Comparison of ENCODE assay signal across 29 mouse cellular contexts in the genomic region with DNA sequence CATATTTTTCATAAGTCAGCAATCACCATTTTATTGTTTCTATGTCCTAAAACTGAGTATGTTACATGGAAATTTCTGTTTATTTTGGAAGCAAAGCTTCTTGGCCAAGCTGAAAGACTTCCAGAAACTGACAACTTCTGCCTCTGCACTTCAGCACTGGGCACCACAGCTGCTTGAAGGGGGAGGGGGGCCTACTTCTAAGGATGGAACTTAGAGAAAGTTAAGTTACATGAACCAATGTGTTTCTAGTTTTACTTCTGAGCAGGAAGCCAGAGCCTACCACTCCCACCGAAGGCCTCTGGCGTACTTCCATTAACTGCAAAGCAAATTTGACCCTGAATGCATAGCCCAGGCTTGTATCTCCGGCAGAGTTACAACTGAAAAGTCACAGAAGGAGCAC.
DNase-seq lines count a peak whose midpoint lies in the region; ATAC-seq and TF ChIP-seq lines count a peak whose summit lies in the region.
"Had no signal": no experiment of that assay in that cellular context is flagged by ENCODE, and none has a peak within 500 bp of the region (broad histone marks: within the 10 kb centered on the region; RNA-seq: fewer than 3 reads in every experiment).

No protein-coding gene starts in this region.

- ATAC-seq in embryonic facial prominence, embryonic 14.5 days (ENCODE audit: low read depth) = no peak
- ATAC-seq in kidney, embryonic 15.5 days (replicated peaks; ENCODE audit: low FRiP score) = 0 out of 2 replicates have a peak, but pooled peaks have one; percentile 46
- peak; percentile 62; the same call in 1 of the 2 replicates for ATAC-seq in lung, embryonic 14.5 days (ENCODE audit: insufficient read depth)
- no peak for ATAC-seq in liver, postnatal 0 days
- ATAC-seq: activated CD4-positive, CD25-positive, alpha-beta regulatory T cell, adult 4 months; forebrain, embryonic 15.5 days; hindbrain, postnatal 0 days; intestine, embryonic 15.5 days; liver, embryonic 12.5 days; midbrain, embryonic 13.5 days had no signal

- peaks cover 4% of the 10 kb centered on the region; the same call in 1 of the 2 replicates for H3K4me1 ChIP-seq in embryonic facial prominence, embryonic 14.5 days (ENCODE audit: control insufficient read depth, insufficient read depth, low read length)
- H3K4me1 ChIP-seq in embryonic facial prominence, embryonic 10.5 days = no peaks in the 10 kb centered on the region
- H3K4me1 ChIP-seq in kidney, embryonic 15.5 days = no peaks in the 10 kb centered on the region
- 0 out of 2 replicates have a peak, but pooled peaks cover 3% of the 10 kb centered on the region for H3K4me1 ChIP-seq in lung, embryonic 14.5 days (ENCODE audit: insufficient read depth)
- H3K4me1 ChIP-seq in embryonic fibroblast, embryonic 13.5 days (ENCODE audit: control insufficient read depth, insufficient read depth, low read length) = no peaks in the 10 kb centered on the region; the same call in 1 of the 2 replicates
- no peaks in the 10 kb centered on the region for H3K4me1 ChIP-seq in liver, postnatal 0 days (ENCODE audit: insufficient read depth)
- H3K4me1 ChIP-seq: forebrain, embryonic 10.5 days; forebrain, embryonic 15.5 days; hindbrain, embryonic 12.5 days; intestine, embryonic 15.5 days; liver, embryonic 12.5 days; megakaryocyte, embryonic 14.5 days; midbrain, embryonic 13.5 days; neural tube, embryonic 13.5 days had no signal

- DNase-seq in embryonic facial prominence, embryonic 14.5 days (ENCODE audit: low spot score) = peak; percentile 47
- no peak for DNase-seq in embryonic facial prominence, embryonic 10.5 days (ENCODE audit: low spot score)
- no peak for DNase-seq in kidney, adult 9 months
- peak; percentile 59 for DNase-seq in lung, embryonic 14.5 days
- no peak for DNase-seq in lung, adult 18-20 months
- DNase-seq in liver, postnatal 0 days = no peak
- DNase-seq: adrenal gland, adult 2 months; adrenal gland, postnatal 36 days; cerebellum, adult 2 months; cerebellum, postnatal 14 days; heart, adult 2 months; kidney, postnatal 10 days; left cerebral cortex, postnatal 4 days; thymus, adult 2 months; thymus, postnatal 4 days had no signal

- no peak overlapping the region for H3K4me2 ChIP-seq in embryonic facial prominence, embryonic 14.5 days (ENCODE audit: low read depth, low read length)
- no peak overlapping the region for H3K4me2 ChIP-seq in kidney, embryonic 15.5 days
- no peak overlapping the region for H3K4me2 ChIP-seq in lung, embryonic 14.5 days
- H3K4me2 ChIP-seq in liver, postnatal 0 days (ENCODE audit: low read depth, low read length) = no peak overlapping the region
- H3K4me2 ChIP-seq: forebrain, embryonic 15.5 days; hindbrain, embryonic 12.5 days; intestine, embryonic 15.5 days; liver, embryonic 12.5 days; midbrain, embryonic 13.5 days; neural tube, embryonic 13.5 days had no signal

- no peak for TF ChIP-seq CTCF in lung, embryonic 14.5 days (IDR thresholded peaks at IDR 0.05; ENCODE audit: low read depth)
- no peak for TF ChIP-seq CTCF in embryonic fibroblast, embryonic 13.5 days (IDR thresholded peaks at IDR 0.05; ENCODE audit: borderline replicate concordance, insufficient read depth, low read length)
- no peak for TF ChIP-seq CTCF in liver, postnatal 0 days (IDR thresholded peaks at IDR 0.05; ENCODE audit: low read depth)

- H3K9ac ChIP-seq in embryonic facial prominence, embryonic 14.5 days (ENCODE audit: low read depth, low read length) = no peak overlapping the region
- no peak overlapping the region for H3K9ac ChIP-seq in kidney, embryonic 15.5 days
- no peak overlapping the region for H3K9ac ChIP-seq in lung, embryonic 14.5 days
- H3K9ac ChIP-seq in liver, postnatal 0 days (replicated peaks) = no peak overlapping the region
- H3K9ac ChIP-seq: forebrain, embryonic 15.5 days; hindbrain, embryonic 12.5 days; intestine, embryonic 15.5 days; liver, embryonic 12.5 days; midbrain, embryonic 13.5 days; neural tube, embryonic 13.5 days had no signal

- 48% methylated on average over 3 of the region's 3 CpGs for WGBS in embryonic facial prominence, embryonic 14.5 days
- 86% methylated on average over 3 of the region's 3 CpGs for WGBS in embryonic facial prominence, embryonic 10.5 days
- WGBS in kidney, embryonic 15.5 days = 50% methylated on average over 3 of the region's 3 CpGs
- 49% methylated on average over 3 of the region's 3 CpGs for WGBS in lung, embryonic 14.5 days
- 71% methylated on average over 3 of the region's 3 CpGs for WGBS in liver, postnatal 0 days (ENCODE audit: insufficient replicate concordance)

- H3K27me3 ChIP-seq in embryonic facial prominence, embryonic 14.5 days (replicated peaks; ENCODE audit: control insufficient read depth, insufficient read depth, low read length) = no peaks in the 10 kb centered on the region
- H3K27me3 ChIP-seq in embryonic facial prominence, embryonic 10.5 days (replicated peaks; ENCODE audit: low read depth, poor library complexity, severe bottlenecking) = no peaks in the 10 kb centered on the region
- H3K27me3 ChIP-seq in kidney, embryonic 15.5 days = no peaks in the 10 kb centered on the region
- no peaks in the 10 kb centered on the region for H3K27me3 ChIP-seq in lung, embryonic 14.5 days (ENCODE audit: insufficient read depth, low read length)
- no peaks in the 10 kb centered on the region for H3K27me3 ChIP-seq in liver, postnatal 0 days (ENCODE audit: insufficient read depth, low read length)
- H3K27me3 ChIP-seq: CH12.LX; forebrain, embryonic 15.5 days; hindbrain, embryonic 12.5 days; intestine, embryonic 15.5 days; liver, embryonic 12.5 days; megakaryocyte, embryonic 14.5 days; midbrain, embryonic 13.5 days; neural tube, embryonic 13.5 days had no signal

- no peaks in the 10 kb centered on the region for H3K9me3 ChIP-seq in embryonic facial prominence, embryonic 14.5 days (ENCODE audit: control insufficient read depth, low read length)
- H3K9me3 ChIP-seq in embryonic facial prominence, embryonic 10.5 days = no peaks in the 10 kb centered on the region
- H3K9me3 ChIP-seq in kidney, embryonic 15.5 days (replicated peaks) = no peaks in the 10 kb centered on the region
- H3K9me3 ChIP-seq in lung, embryonic 14.5 days (ENCODE audit: low read depth, low read length) = no peaks in the 10 kb centered on the region
- no peaks in the 10 kb centered on the region for H3K9me3 ChIP-seq in liver, postnatal 0 days (ENCODE audit: low read length)
- H3K9me3 ChIP-seq: forebrain, embryonic 10.5 days; forebrain, embryonic 15.5 days; hindbrain, embryonic 12.5 days; intestine, embryonic 15.5 days; liver, embryonic 12.5 days; megakaryocyte, embryonic 14.5 days; midbrain, embryonic 13.5 days; neural tube, embryonic 13.5 days had no signal

- H3K36me3 ChIP-seq in embryonic facial prominence, embryonic 14.5 days (ENCODE audit: control insufficient read depth, insufficient read depth, low read length) = no peaks in the 10 kb centered on the region
- no peaks in the 10 kb centered on the region for H3K36me3 ChIP-seq in embryonic facial prominence, embryonic 10.5 days (replicated peaks)
- no peaks in the 10 kb centered on the region for H3K36me3 ChIP-seq in kidney, embryonic 15.5 days
- no peaks in the 10 kb centered on the region for H3K36me3 ChIP-seq in lung, embryonic 14.5 days (ENCODE audit: insufficient read depth)
- no peaks in the 10 kb centered on the region for H3K36me3 ChIP-seq in liver, postnatal 0 days (replicated peaks; ENCODE audit: insufficient read depth, low read length)
- H3K36me3 ChIP-seq: forebrain, embryonic 10.5 days; forebrain, embryonic 15.5 days; hindbrain, embryonic 12.5 days; intestine, embryonic 15.5 days; liver, embryonic 12.5 days; midbrain, embryonic 13.5 days; neural tube, embryonic 13.5 days had no signal

- H3K4me3 ChIP-seq in embryonic facial prominence, embryonic 14.5 days (ENCODE audit: low read depth, low read length) = no peak overlapping the region
- H3K4me3 ChIP-seq in embryonic facial prominence, embryonic 10.5 days = no peak overlapping the region
- H3K4me3 ChIP-seq in kidney, embryonic 15.5 days (replicated peaks) = no peak overlapping the region
- H3K4me3 ChIP-seq in lung, embryonic 14.5 days (ENCODE audit: low read depth, low read length) = no peak overlapping the region
- no peak overlapping the region for H3K4me3 ChIP-seq in embryonic fibroblast, embryonic 13.5 days (ENCODE audit: insufficient read depth, low read length)
- no peak overlapping the region for H3K4me3 ChIP-seq in liver, postnatal 0 days (ENCODE audit: low read depth, low read length)
- H3K4me3 ChIP-seq: forebrain, embryonic 10.5 days; forebrain, embryonic 15.5 days; heart, adult 2 months; hindbrain, embryonic 12.5 days; intestine, embryonic 15.5 days; layer of hippocampus, adult 2 months; liver, embryonic 12.5 days; megakaryocyte, embryonic 14.5 days; midbrain, embryonic 13.5 days; neural tube, embryonic 13.5 days had no signal

- no peak for TF ChIP-seq POLR2A in embryonic fibroblast, embryonic 13.5 days (IDR thresholded peaks at IDR 0.05; ENCODE audit: low read depth, low read length)

- H3K27ac ChIP-seq in embryonic facial prominence, embryonic 14.5 days (replicated peaks; ENCODE audit: low read depth, low read length) = no peak overlapping the region
- H3K27ac ChIP-seq in embryonic facial prominence, embryonic 10.5 days (replicated peaks) = no peak overlapping the region
- peak overlapping the region; percentile 48; the same call in 1 of the 2 replicates for H3K27ac ChIP-seq in kidney, embryonic 15.5 days
- peak overlapping the region; percentile 38; the same call in 1 of the 2 replicates for H3K27ac ChIP-seq in lung, embryonic 14.5 days (ENCODE audit: low read depth)
- H3K27ac ChIP-seq in embryonic fibroblast, embryonic 13.5 days (ENCODE audit: insufficient read depth, low read length) = peak overlapping the region; percentile 12; the same call in 1 of the 2 replicates
- H3K27ac ChIP-seq in liver, postnatal 0 days (ENCODE audit: low read depth) = no peak overlapping the region
- H3K27ac ChIP-seq: forebrain, embryonic 10.5 days; forebrain, embryonic 15.5 days; heart, adult 2 months; hindbrain, embryonic 12.5 days; hindbrain, postnatal 0 days; intestine, embryonic 15.5 days; layer of hippocampus, adult 2 months; liver, embryonic 12.5 days; midbrain, embryonic 13.5 days; neural tube, embryonic 13.5 days had no signal

- no peak for TF ChIP-seq EP300 in liver, postnatal 0 days (IDR thresholded peaks at IDR 0.05; ENCODE audit: low read depth)

Comparison
In these comparisons a context has a peak if more than half of its experiments do, and no peak if none do; other contexts are left out.
1. DNase-seq: peak in embryonic facial prominence, embryonic 14.5 days (single experiment) and lung, embryonic 14.5 days (single experiment); none in embryonic facial prominence, embryonic 10.5 days (single experiment), kidney, adult 9 months (single experiment), lung, adult 18-20 months (0 of 2) and liver, postnatal 0 days (single experiment).
2. ATAC-seq: peak in kidney, embryonic 15.5 days (single experiment) and lung, embryonic 14.5 days (single experiment); none in embryonic facial prominence, embryonic 14.5 days (single experiment) and liver, postnatal 0 days (single experiment).
3. H3K27ac ChIP-seq: peak in kidney, embryonic 15.5 days (single experiment), lung, embryonic 14.5 days (single experiment) and embryonic fibroblast, embryonic 13.5 days (single experiment); none in embryonic facial prominence, embryonic 14.5 days (single experiment), embryonic facial prominence, embryonic 10.5 days (single experiment) and liver, postnatal 0 days (single experiment).